Mouse (Mus musculus): ENCODE data around the gene 1700021F07Rik. TPM values are rescaled to one million over a fixed set of nuclear protein-coding genes. Genes with fewer than 3 reads are reported as not detected.

1700021F07Rik gene
- polyA plus RNA-seq (2015; fragmentation: Nextera tagmentation; extraction: Ambion mirVana): not detected in 2 replicates

- no peak within 1 kb of the TSS for H3K4me2 ChIP-seq (replicated peaks; ENCODE audit: low read depth)
- H3K27ac ChIP-seq (ENCODE audit: low read depth, low read length): no peak within 1 kb of the TSS
- no peak for ATAC-seq
- 92% methylated on average over 18 of the region's 18 CpGs for WGBS
- H3K9me3 ChIP-seq (ENCODE audit: control insufficient read depth): no peaks in the 10 kb centered on the region
- H3K36me3 ChIP-seq (ENCODE audit: control insufficient read depth, insufficient read depth): no peaks in the 10 kb centered on the region
- H3K27me3 ChIP-seq (replicated peaks; ENCODE audit: control insufficient read depth, insufficient read depth, low read length): no peaks in the 10 kb centered on the region
- H3K9ac ChIP-seq (ENCODE audit: low read depth, low read length): no peak within 1 kb of the TSS
- TF ChIP-seq CTCF (IDR thresholded peaks at IDR 0.05; ENCODE audit: low read depth): no peak
- no peak within 1 kb of the TSS for H3K4me3 ChIP-seq (ENCODE audit: low read depth, low read length)
- no peaks in the 10 kb centered on the region for H3K4me1 ChIP-seq (replicated peaks; ENCODE audit: control insufficient read depth, insufficient read depth, low read length)
Observed at GRCm38 (mm10) chr2:173522376-173522775, at the start of gene 1700021F07Rik. 1700021F07Rik (plus strand) TSS chr2:173522586.

GRCm38 (mm10) chr2:173473233-173473632, 49.2 kb upstream of the 1700021F07Rik start:
- WGBS: 36% methylated on average over 11 of the region's 11 CpGs
- no peak for TF ChIP-seq CTCF (IDR thresholded peaks at IDR 0.05; ENCODE audit: low read depth)

GRCm38 (mm10) chr2:173479050-173479449, 43.3 kb upstream of the 1700021F07Rik start:
- ATAC-seq: no peak
- Histone ChIP-seq H3K9ac (ENCODE audit: low read depth, low read length) (no peak overlapping the region), H3K27me3 (replicated peaks; ENCODE audit: control insufficient read depth, insufficient read depth, low read length) (no peaks in the 10 kb centered on the region), H3K4me3 (ENCODE audit: low read depth, low read length) (no peak overlapping the region), H3K36me3 (ENCODE audit: control insufficient read depth, insufficient read depth) (no peaks in the 10 kb centered on the region), H3K4me2 (replicated peaks; ENCODE audit: low read depth) (no peak overlapping the region), H3K27ac (ENCODE audit: low read depth, low read length) (no peak overlapping the region), H3K4me1 (replicated peaks; ENCODE audit: control insufficient read depth, insufficient read depth, low read length) (no peaks in the 10 kb centered on the region), H3K9me3 (ENCODE audit: control insufficient read depth) (no peaks in the 10 kb centered on the region)
- WGBS: 71% methylated on average over 12 of the region's 12 CpGs
- no peak for TF ChIP-seq CTCF (IDR thresholded peaks at IDR 0.05; ENCODE audit: low read depth)

More at GRCm38 (mm10) chr2:173473233-173473632, 49.2 kb upstream of the 1700021F07Rik start:
- H3K9me3 ChIP-seq (ENCODE audit: control insufficient read depth): no peaks in the 10 kb centered on the region
- H3K27me3 ChIP-seq (replicated peaks; ENCODE audit: control insufficient read depth, insufficient read depth, low read length): no peaks in the 10 kb centered on the region
- ATAC-seq: no peak
- no peaks in the 10 kb centered on the region for H3K36me3 ChIP-seq (ENCODE audit: control insufficient read depth, insufficient read depth)
- no peaks in the 10 kb centered on the region for H3K4me1 ChIP-seq (replicated peaks; ENCODE audit: control insufficient read depth, insufficient read depth, low read length)
- no peak overlapping the region for H3K27ac ChIP-seq (ENCODE audit: low read depth, low read length)
- H3K9ac ChIP-seq (ENCODE audit: low read depth, low read length): no peak overlapping the region
- H3K4me3 ChIP-seq (ENCODE audit: low read depth, low read length): no peak overlapping the region
- no peak overlapping the region for H3K4me2 ChIP-seq (replicated peaks; ENCODE audit: low read depth)

- Histone ChIP-seq H3K27ac (ENCODE audit: low read depth, low read length) (no peak overlapping the region), H3K36me3 (ENCODE audit: control insufficient read depth, insufficient read depth) (no peaks in the 10 kb centered on the region), H3K27me3 (replicated peaks; ENCODE audit: control insufficient read depth, insufficient read depth, low read length) (no peaks in the 10 kb centered on the region), H3K4me3 (ENCODE audit: low read depth, low read length) (no peak overlapping the region), H3K4me2 (replicated peaks; ENCODE audit: low read depth) (no peak overlapping the region), H3K9me3 (ENCODE audit: control insufficient read depth) (no peaks in the 10 kb centered on the region), H3K9ac (ENCODE audit: low read depth, low read length) (no peak overlapping the region), H3K4me1 (replicated peaks; ENCODE audit: control insufficient read depth, insufficient read depth, low read length) (no peaks in the 10 kb centered on the region)
- no peak for ATAC-seq
- TF ChIP-seq CTCF (IDR thresholded peaks at IDR 0.05; ENCODE audit: low read depth): no peak
- WGBS: 79% methylated on average over 4 of the region's 4 CpGs
Observed at GRCm38 (mm10) chr2:173484486-173484885, 37.9 kb upstream of the 1700021F07Rik start.

- 89% methylated on average over 2 of the region's 2 CpGs for WGBS
- TF ChIP-seq CTCF (IDR thresholded peaks at IDR 0.05; ENCODE audit: low read depth): no peak
Observed at GRCm38 (mm10) chr2:173499612-173500011, 22.8 kb upstream of the 1700021F07Rik start.

GRCm38 (mm10) chr2:173513977-173514376, 8.4 kb upstream of the 1700021F07Rik start:
- TF ChIP-seq CTCF (IDR thresholded peaks at IDR 0.05; ENCODE audit: low read depth): 0 out of 2 replicates have a peak, but pooled peaks have one; percentile 18
- no peak overlapping the region for H3K4me3 ChIP-seq (ENCODE audit: low read depth, low read length)
- no peak overlapping the region for H3K27ac ChIP-seq (ENCODE audit: low read depth, low read length)
- WGBS: 38% methylated on average over 6 of the region's 6 CpGs
- no peaks in the 10 kb centered on the region; the same call in 1 of the 2 replicates for H3K36me3 ChIP-seq (ENCODE audit: control insufficient read depth, insufficient read depth)
- no peaks in the 10 kb centered on the region; the same call in 1 of the 2 replicates for H3K4me1 ChIP-seq (replicated peaks; ENCODE audit: control insufficient read depth, insufficient read depth, low read length)
- peak; percentile 63 for ATAC-seq
- no peaks in the 10 kb centered on the region for H3K27me3 ChIP-seq (replicated peaks; ENCODE audit: control insufficient read depth, insufficient read depth, low read length)
- H3K4me2 ChIP-seq (replicated peaks; ENCODE audit: low read depth): no peak overlapping the region
- H3K9me3 ChIP-seq (ENCODE audit: control insufficient read depth): no peaks in the 10 kb centered on the region; the same call in 1 of the 2 replicates
- H3K9ac ChIP-seq (ENCODE audit: low read depth, low read length): no peak overlapping the region

More at GRCm38 (mm10) chr2:173499612-173500011, 22.8 kb upstream of the 1700021F07Rik start:
- Histone ChIP-seq H3K4me1 (replicated peaks; ENCODE audit: control insufficient read depth, insufficient read depth, low read length) (no peaks in the 10 kb centered on the region), H3K4me3 (ENCODE audit: low read depth, low read length) (no peak overlapping the region), H3K4me2 (replicated peaks; ENCODE audit: low read depth) (no peak overlapping the region), H3K27me3 (replicated peaks; ENCODE audit: control insufficient read depth, insufficient read depth, low read length) (no peaks in the 10 kb centered on the region), H3K27ac (ENCODE audit: low read depth, low read length) (no peak overlapping the region), H3K9me3 (ENCODE audit: control insufficient read depth) (0 out of 2 replicates have a peak, but pooled peaks cover 3% of the 10 kb centered on the region), H3K9ac (ENCODE audit: low read depth, low read length) (no peak overlapping the region), H3K36me3 (ENCODE audit: control insufficient read depth, insufficient read depth) (no peaks in the 10 kb centered on the region)
- ATAC-seq: no peak
